Mouse (Mus musculus): ENCODE results near the gene Itm2b.

- no peak for TF ChIP-seq CTCF (IDR thresholded peaks at IDR 0.05; ENCODE audit: low read depth, low read length)
- no peak for TF ChIP-seq POLR2A (IDR thresholded peaks at IDR 0.05; ENCODE audit: insufficient read depth, low read length)
Observed at GRCm38 (mm10) chr14:73369634-73370033, 15.5 kb downstream of the Itm2b start.

Measured in ES-Bruce4 (cell line).